Mouse (Mus musculus) 3134 (cell line): ENCODE data around the gene Ghdc.
"Not testable (repeated sequence)": the region's sequence is repeated elsewhere in the genome, so short reads cannot be mapped to it uniquely, and the experiment has no call there.

Source experiments
- DNase-seq: peaks from one replicate; pipeline ENCODE4 v3.0.0-alpha.2; 2011; ENCODE audit warnings: low spot score; ENCODE audit not compliant: insufficient read length; ENCODE audit errors: extremely low read depth

Gene Ghdc

DNA sequence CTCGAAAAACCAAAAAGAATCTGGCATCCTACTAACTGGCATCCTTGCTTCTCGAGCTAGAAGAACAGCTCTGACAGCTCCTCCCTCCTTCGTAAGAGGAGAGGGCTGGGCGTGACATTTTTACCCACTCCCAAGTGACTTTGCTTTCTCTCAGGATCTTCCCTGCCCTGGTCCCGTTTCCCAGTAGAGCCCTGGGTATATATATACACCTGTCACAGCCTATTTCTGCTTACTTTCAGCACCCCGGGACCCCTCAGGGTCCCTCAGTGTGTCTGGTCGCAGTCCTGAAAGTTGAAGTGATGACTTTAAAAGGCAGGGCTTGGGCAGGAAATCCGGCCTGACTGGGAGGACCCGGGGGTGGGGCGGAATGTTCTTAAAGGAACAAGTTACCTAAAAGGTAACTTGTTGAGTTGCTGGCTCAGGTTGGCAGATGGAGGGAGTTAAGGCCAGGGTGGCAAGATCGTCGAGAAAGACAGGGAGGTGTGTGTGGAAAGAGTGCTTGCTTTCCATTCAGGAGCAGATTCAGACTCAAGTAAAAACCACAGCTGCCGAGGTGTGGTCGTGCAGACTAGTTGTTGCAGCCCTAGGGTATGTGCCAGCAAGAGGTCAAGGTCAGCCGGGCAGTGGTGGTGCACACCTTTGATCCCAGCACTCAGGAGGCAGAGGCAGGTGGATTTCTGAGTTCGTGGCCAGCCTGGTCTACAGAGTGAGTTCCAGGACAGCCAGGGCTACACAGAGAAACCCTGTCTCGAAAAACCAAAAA lies at the start of gene Ghdc:
Gene Ghdc, minus strand, starts transcription at position 312 of the 763 bp plus-strand sequence.
- peak; percentile 80 for DNase-seq

DNA sequence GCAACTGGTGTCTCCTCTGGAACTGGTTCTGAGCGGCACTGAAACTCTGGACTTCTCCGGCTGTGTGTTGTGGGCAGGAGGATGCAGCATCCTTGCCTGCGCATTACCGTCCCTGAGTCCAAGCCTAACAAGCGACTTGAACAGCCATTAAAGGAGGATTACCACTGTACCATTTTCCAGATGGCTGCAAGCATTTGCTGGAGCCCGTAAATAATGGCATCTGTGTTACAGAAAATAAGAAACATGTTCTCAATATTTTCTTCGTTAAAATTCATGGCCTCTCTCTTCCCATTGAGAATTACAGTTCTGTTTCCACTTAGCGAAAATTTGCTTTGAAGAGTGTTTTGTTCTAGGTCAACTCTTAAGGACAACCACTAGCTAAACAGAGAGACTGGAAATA lies 49.3 kb upstream of the Ghdc start:
- DNase-seq: no peak

DNA sequence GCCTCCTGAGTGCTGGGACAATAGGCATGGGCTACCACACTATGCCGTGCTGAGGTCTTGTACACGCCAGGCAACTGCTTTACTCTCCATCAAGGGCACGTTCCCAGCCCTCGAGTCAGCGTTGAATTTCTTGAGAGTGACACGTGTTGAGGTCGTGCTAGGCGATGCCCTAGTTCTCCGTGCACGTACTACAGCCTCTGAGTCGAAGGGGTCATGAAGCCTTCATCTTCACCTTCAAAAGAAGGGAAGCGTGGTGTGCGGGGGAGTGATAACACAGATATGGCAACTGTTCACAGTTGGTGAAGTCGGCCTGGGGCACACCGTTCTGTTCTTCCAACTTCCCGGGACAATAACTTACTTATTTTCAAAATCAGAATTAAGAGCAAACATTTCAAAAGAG lies 48.9 kb upstream of the Ghdc start:
- DNase-seq: no peak

DNA sequence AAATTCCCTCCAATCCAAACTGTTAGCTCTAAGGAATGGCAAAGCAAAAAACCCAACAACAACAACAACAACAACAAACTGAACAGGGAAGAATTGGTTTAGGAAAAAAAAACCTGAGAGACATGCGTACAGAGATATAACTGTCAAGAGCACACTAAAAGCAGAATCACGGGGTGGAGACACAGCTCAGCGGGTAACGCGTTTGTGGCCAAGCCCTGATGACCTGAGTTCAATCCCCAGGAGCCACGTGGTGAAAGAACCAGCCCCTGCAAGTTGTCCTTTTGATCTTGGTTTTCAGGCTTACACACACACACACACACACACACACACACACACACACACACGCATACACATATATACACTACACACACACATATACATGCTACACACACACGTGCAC lies 48.3 kb upstream of the Ghdc start:
- DNase-seq: no peak

GRCm38 (mm10) chr11:100818359-100819012 lies 47.7 kb upstream of the Ghdc start:
- DNase-seq: no peak

GRCm38 (mm10) chr11:100817311-100817710 lies 46.6 kb upstream of the Ghdc start:
- no peak for DNase-seq

GRCm38 (mm10) chr11:100816801-100817200 lies 46.0 kb upstream of the Ghdc start:
- DNase-seq: no peak

DNA sequence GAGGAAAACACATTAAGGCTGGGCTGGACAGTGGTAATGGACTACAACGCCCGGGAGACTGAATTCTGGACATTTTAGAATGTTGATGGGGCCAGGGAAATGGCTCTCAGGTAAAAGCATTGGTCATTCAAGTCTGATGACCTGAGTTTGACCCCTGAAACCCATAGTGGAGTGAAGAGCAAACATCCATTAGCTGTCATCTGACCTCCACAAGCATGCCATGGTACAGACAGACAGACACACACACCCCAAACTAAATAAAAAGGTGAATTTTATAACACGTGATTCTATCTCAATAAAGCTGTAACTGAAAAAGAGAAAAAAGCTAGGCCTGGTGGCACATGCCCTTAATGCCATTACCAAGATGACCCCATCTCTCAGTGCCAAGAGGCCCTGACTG lies 45.6 kb upstream of the Ghdc start:
- DNase-seq: no peak

- DNase-seq: no peak
Measured at GRCm38 (mm10) chr11:100814498-100814897, 43.7 kb upstream of the Ghdc start.

DNA sequence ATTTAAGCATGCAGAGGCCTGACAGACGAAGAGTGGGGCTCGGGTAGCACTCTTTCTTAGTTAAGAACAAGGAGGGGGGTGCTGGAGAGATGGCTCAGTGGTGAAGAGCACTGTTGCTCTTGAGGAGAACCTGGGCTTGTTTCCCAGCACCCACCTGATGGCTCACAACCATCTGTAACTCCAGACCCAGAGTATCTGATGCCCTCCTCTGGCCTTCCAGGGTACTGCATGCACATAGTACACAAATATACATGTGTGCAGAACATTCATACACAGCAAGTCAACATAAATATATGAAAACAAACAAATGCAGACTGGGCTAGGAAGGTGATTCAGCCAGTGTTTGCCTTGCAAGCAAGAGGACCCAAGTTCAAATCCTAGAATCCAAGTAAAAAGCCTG lies 40.4 kb upstream of the Ghdc start:
- DNase-seq: no peak

- no peak for DNase-seq
Measured at GRCm38 (mm10) chr11:100810516-100810915, 39.8 kb upstream of the Ghdc start.

DNA sequence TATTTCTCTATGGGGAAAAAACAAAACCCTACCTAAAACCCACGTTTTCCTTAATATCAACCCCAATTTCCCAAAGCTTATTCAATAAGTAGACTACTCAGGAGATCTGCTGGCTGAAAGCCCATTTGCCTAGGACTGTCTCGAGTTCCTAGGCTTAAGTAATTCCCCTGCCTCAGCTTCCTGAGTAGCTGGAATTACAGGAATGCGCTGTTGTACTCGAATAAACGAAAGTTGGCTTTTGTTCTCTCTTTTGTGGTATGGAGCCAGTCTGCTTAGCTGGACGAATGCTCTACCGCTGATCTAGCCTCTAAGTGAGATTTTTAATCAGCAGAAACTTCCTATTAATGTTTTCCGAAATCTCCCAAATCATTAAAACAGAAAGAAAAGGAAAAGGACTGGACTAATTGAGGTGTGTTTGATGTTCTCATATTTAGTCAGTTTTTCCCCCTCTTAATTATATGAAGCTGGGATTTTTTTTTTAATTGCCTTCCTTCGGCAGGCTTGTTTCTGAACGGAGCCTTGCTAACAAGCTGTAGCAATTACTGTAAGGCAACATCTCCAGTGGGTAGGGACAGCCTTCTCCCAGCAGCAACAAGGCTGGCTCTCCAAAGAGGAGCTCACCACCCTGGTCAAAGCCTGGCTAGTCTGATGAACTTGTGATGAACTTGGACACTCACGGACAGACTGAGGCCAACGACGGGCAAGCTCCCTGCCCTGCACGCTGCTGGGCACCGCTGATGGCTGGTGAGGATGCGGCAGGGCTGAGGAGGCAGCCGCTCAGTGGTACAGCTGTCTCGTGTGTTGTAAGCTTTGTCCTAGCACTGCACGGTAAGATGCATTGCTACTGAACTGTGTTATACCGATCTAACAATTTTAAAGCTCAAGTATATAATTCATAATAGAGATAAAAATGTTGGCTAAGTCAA lies 35.9 kb upstream of the Ghdc start:
- no peak for DNase-seq

DNA sequence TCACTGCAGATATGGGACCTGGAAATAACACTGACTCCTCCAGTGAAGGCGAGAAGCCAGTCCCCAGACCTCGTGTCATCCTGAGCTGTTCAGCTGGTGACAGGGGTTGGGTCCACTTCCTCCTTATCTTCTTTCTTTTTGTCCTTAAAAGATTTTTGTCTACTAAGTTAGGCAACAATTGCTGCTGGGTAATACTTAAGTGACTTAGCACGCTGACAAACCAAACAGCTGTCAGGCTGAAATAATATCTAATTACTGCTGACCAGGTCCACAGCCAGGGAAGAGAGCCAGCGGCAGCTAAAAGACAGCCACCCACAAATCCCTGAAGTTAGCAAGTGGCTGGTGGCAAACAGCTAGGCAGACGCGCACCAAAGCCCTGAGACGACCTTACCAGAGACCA lies 34.8 kb upstream of the Ghdc start:
- DNase-seq: no peak

DNA sequence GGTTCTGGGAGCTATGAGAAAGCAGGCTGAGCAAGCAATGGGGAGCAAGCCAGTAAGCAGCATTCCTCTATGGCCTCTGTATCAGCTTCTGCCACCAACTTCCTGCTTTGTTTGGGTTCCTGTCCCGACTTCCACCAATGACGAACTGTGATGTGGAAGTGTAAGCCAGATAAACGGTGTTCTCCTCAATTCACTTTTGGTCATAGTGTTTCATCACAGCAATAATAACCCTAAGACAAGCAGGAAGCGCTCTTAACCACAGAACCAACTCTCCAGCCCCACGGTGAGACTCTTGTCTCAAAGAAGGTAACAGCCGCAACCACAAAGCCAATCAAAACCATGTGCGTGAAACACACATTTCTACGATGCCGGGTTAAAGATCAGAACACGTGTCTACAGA lies 33.7 kb upstream of the Ghdc start:
- no peak for DNase-seq

DNA sequence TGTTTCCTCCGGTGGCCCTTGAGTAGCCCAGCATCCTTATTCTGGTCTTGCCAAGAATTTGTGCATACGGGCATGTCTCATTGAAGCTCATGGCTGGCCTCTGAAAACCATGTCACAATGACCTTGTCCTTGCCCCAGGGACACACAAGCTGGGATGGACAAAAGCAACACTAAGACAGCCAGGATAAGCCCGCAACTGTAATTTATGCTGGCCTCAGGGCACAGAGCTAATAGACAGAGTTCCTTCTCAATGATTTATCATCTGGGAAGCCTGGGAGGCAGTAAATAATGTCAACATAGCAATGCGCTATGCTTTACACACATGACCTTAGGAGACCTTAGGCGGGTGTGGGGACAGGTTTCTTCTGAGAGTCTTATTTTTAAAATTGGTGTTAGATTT lies 28.7 kb upstream of the Ghdc start:
- DNase-seq: no peak

DNA sequence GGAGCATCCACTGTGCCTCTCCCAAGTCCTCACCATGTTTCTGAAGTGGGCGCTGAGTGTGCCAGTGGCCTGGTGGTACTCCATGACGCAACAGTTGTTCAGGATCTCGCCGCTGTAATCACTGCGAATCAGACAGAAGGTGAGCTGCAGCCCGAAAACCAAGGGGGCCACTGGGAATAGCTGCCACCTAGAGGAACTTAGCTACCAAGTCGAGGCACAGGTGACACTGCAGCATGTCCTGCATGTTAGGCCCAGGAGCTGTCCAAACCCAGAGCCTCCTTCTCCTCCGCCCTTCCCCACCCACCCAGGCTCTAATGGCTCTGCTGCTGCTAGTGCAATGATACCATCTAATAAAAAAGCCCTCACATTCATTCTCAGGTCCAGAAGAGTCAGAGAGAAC lies 25.8 kb upstream of the Ghdc start:
- no peak for DNase-seq

GRCm38 (mm10) chr11:100795386-100795785 lies 24.6 kb upstream of the Ghdc start:
- no peak for DNase-seq

DNA sequence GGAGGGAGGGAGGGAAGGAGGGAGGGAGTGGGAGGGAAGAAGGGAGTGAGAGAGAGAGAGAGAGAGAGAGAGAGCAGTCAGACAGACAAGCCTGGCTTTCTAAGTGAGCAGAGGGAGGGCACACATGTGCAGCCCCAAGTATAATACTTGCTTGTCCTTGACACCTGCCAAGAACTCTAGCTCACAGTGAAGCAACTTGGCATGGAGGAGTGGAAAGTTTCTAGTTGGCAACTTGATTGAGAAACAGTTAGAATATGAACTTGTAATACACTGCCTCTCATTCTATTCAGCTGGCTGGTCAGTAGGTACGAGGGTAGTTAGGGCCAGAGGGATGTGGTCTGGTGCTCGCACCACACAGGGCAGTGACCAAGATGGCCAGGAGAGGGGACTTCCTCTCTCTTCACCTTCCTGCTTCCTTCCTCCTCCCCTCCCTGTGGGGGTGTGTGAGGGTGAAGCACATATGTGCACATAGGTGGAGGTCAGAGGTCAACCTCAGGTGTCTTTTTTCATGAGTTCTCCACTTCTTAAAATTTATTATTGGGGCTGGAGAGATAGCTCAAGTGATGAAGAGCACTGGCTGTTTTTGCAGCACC lies 20.8 kb upstream of the Ghdc start:
- DNase-seq: no peak

- DNase-seq: not testable (repeated sequence)
Measured at GRCm38 (mm10) chr11:100790644-100791043, 19.9 kb upstream of the Ghdc start.

DNA sequence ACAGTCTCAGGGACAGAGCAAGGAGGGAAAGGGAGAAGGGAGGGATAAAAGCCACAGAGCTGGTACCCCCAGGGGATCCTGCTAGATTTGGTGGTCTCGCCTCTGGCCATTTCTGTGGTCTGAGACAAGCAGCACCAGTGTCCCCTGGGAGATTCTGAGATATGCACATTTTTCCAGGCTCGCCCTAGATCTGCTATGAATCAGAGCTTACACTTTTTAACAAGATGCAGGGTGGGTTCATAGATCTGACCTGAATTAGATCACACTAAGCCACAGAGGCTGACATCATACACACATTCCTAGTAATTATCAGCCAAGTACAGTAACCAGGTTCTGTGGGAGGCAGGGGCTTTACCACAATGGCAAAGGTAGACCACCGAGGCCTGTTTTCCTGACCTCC lies 18.9 kb upstream of the Ghdc start:
- DNase-seq: no peak

GRCm38 (mm10) chr11:100785774-100786173 lies 15.0 kb upstream of the Ghdc start:
- no peak for DNase-seq
